Mouse (Mus musculus): ENCODE data around the gene Ogg1.
"Not testable (repeated sequence)": the region's sequence is repeated elsewhere in the genome, so short reads cannot be mapped to it uniquely, and the experiment has no call there.

The Ogg1 gene

DNA sequence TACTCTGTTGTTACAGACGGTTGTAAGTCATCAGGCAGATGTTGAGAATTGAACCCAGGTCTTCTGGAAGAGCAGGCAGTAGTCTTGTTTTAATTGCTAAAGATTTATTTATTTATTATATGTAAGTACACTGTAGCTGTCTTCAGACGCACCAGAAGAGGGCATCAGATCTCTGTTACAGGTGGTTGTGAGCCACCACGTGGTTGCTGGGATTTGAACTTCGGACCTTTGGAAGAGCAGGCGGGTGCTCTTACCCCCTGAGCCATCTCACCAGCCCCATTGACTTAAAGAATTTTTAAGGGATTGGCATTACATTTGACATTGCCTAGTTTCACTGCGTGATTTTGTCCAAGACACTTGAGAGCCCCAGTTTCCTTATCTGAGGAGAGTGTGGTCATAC is 6.0 kb downstream of the Ogg1 start:
- DNase-seq: not testable (repeated sequence)

DNA sequence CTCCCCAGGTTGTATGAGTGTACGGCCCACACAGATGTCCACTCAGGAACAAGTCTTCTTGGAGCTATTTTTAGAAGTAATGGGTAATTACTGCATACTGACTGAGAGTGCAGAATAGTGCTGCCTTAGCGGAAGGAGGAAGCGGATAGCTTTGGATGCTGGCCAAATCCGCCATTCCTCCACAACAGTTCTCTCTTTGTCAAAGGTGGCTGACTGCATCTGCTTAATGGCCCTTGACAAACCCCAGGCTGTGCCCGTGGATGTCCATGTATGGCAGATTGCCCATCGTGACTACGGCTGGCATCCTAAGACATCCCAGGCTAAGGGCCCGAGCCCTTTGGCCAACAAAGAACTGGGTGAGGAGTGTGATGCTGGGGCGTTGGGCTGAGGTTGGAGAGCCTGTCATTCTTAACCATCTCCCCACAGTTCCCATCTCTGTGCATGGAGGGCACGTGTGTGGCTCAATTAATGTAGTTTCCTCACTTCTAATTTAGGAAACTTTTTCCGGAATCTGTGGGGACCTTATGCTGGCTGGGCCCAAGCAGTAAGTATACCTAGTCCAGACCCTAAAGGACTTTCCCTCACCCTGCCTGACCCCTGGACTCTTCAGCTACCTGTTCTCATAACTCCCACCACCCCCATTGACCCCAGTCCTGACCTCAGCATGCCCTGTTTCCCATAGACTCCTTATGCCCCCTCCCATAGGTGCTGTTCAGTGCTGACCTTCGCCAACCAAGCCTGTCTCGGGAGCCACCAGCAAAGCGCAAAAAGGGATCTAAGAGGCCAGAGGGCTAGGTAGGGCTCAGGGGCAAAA is 6.6 kb downstream of the Ogg1 start:
- no peak for DNase-seq

DNA sequence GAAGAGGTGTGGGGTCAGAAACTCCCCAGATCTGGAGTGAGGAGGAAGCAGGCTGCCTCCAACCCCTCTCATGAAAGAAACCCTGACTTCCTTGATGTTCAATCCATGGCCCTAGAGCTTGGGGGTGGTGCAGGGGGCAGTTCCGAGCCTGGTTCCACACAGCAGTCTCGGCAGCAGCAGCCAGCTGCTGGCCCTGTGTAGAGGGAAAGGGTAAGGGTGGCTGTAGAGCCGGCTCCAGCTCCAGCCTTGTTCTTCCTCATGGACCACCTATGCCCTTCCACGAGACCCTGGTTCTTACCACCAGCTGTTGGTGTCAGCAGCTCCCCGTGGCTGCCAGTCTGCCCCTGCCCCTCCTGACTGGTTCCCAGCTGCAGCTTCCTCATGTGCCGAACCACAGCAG is 7.4 kb downstream of the Ogg1 start:
- no peak for DNase-seq

DNA sequence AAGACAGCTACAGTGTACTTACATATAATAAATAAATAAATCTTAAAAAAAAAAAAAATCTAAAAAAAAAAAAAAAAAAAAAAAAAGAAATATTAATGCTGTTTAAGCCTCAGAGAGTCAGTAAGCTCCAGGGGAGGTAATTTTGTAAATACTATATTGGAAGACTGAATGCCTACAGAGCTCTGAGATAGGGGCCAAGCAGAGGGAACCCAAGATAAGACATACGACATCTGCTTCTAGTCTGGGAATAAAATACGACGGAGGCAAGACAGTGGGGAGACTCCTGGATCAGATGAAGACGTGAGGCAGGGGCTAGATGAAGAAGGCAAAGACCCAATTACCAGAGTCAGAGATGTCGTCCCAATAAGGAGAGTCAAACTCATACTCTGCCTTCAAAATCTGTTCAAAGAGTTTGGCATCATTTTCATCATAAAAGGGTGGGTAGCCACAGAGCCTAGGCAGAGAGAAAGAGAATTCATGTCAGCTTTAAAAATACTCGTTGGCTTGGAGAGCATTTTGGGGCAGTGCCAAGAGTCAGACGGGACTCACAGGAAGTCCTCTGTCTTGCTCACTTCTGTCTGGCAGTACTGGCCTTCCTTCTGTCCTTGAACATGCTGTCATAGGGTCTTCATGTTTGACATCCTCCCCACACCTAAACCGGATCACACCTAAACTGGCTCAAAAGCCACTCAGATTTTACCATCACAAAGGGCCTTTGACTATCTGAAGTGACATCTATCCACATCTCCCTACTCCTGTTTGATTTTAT is 10.3 kb downstream of the Ogg1 start:
- DNase-seq: no peak

DNA sequence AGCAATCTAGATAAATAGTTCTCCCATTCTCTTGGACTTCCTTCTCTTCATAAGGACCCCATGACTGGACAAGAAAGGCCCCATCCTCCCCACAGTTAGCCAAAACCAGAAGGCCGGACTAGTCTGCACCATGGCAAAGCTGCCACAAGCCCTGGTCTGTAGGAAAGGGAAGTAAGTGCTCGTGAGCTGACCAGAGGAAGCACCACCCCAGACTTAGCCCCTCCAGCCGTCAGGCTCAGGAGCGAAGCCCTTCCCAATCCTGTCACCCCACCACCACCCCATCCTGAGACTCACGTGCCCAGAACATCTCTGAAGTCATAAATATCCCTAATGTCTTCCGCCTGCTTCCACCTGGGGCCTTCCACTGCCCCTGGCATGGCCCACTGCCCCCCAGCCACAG is 14.8 kb downstream of the Ogg1 start:
- DNase-seq: no peak

DNA sequence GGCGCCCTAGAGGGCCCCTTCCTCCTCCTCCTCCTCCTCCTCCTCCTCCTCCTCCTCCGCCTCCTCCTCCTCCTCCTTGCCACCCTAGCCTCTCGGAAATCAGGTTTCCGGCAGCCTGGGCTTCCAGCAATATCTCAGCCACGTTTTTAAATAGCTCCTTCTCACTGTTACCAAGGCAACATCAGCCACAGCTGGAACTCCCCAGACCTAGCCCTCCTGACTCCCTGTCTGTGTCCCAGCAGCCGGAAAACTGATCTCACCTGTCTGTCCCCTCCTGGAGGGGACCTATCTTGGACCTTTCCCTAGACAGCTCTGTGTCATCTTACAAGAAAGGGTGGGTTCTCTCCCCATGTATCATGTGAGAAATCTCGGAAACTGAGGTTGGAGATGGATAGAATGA is 15.5 kb downstream of the Ogg1 start:
- no peak for DNase-seq

DNA sequence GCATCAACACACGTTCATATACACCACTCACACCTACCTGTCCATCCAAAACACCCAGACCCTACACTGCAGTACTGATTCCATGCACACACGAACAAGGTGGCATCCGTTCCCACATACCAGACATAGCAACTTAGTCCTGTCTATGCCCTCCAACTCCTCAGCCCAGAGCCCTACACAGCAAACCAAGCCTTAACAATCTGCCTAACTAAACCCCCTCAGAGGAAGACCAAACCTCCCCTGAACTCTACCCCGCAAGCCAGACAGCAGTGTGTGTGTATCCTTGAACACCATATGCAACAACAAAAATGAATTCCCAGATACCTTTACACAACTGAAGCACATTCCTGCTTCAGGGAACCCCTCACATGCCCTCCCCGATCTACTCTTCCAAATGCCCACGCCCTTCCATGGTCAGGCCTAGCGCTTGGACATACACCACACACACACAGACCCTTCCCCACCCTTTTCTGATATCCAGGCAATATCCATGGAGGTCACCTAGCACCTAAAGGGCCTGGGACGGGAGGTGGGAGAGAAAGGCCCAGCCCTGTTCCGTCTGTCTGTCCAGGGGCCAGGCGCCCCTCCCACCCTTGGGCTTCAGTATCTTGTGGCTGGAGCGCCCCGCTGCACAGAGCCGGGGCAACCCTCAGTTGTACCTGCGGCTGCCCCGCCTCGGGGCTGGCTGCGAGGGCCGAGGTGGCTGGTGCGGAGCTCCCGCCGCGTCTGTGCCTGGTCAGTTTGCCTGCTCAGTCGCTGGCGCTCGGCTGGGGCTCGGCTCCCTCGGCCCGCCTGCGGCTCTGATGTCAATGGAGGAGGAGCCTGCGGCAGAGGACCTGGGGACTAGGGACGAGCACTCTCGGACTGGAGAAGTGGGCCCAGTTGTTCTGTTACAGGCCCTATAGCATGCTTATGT is 16.7 kb downstream of the Ogg1 start, which contains the start of gene Camk1:
Gene Camk1, minus strand, starts transcription at position 808 of the 916 bp plus-strand sequence.
- DNase-seq: peak in 1 of 2 experiments; percentile 28

DNA sequence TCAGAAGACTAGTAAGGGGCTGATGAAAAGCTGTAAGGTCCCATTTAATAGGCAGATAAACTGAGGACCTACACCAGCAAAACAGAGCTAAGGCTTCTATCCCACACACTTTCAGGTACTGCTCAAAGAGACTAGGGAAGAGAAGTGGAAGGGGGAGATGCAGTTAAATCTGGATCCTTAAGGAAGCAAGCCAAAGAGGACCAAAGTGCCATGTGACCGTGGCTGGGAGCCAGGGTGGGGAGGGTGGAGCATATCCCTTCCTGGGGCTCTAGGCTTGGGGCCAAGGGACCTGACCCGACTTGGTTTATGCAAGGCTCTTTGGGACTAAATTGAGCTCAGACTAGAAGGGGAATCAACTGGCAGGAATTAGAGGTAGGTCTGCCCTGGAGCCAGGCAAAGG is 17.5 kb downstream of the Ogg1 start:
- DNase-seq: no peak

DNA sequence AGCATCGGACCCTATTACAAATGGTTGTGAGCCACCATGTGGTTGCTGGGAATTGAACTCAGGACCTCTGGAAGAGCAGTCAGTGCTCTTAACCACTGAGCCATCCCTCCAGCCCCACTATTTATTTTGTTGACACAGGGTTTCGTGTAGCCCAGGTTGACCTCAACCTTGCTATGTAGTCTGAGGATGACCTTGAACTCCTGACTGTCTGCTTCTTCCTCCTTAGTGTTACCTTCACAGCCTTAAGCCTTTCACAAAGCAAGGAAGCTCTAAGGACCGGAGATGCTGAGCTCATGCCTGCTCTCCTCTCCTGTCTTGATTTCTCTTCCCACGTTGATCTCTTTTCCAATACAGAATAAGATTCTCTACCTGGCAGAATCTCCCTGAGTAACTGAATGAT is 20.1 kb downstream of the Ogg1 start:
- DNase-seq: no peak

DNA sequence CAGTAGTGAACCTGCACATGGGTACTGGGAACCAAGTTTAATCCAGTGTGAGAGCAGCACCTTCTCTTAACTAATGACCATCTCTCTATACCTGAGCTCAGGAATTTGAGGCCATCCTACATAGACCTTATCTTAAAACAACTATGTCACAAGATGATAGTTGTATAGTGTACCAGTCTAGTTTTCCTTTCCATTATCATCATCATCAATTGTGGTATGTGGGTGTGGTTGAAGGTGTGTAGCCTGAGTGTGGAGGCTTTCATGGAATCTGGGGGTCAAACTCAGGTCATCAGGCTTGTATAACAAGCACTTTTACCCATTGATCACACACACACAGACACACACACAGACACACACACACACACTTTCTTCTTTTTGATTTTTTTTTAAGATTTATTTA is 23.8 kb downstream of the Ogg1 start:
- DNase-seq: no peak

DNA sequence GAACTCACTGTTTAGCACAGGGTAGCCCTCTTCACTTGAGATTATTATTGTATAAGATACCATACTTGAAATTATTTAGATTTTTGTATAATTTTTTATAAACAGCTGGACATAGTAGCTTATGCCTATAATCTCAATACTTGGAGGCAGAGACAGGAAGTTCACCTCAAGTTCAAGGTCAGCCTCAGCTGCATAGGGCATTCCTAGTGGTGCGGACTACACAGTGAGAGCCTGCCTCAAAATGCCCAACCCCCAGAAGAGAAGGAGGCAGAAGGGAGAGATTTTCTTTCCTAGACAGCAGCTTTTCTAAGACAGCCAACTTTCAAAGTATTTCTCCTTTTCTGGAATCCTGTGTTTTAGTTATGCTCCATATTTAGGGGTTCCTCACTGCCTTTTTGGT is 24.4 kb downstream of the Ogg1 start:
- no peak for DNase-seq

DNA sequence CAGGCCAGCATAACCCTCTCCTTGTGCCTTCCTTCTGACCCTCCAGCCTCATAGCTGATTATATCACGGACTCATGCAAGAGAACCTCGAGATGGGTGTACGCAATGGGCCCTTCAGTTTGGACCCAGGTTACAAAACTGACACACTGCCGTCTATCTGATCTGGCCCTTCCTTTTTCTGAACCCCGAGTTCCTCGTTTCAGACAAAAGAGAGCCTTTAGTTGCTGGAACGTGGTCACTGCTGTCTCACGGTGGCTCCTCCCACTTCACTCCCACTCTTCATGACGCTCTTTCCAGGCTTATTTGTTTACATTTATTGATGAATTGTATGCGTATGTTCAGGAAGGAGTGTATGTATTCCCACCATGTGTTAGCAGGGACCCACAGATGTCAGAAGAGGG is 24.9 kb downstream of the Ogg1 start:
- no peak for DNase-seq

DNA sequence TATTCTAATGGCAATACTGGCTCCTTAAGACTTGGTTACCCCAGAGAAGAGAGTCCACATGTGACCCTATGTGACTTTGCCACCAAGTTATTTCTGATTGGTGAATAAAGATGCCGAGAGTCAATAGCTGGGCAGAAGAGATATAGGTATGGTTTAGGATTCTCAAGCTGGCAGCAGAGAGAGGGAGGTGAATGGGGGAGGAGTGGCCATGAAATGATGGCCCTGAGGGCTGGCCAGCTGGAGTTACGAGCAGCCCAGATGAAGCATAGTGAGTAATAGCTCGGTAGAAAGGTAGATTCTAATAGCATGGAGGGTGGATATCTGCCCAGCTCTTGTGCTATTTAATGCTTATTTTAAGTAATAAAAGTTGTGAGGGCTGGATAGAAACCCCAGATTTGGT is 26.0 kb downstream of the Ogg1 start:
- no peak for DNase-seq

DNA sequence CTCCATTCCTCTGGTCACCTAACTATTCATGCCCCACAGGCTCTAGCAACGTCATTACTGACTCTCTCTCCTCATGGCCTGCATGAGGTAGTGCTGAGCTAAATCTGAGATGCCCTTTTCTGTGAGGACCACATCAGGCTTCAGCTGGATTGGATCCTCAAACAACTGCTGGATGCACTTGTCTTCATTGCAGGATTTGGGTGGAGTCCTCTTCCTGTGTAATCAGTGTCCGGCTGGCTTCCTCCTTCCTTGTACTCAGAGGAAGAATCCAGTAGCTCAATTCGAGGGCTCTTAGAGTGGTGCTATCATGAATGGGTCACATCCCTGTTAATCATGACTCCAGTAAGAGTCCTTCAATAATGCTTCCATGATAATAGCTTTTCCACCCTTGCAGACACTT is 26.9 kb downstream of the Ogg1 start:
- DNase-seq: no peak

DNA sequence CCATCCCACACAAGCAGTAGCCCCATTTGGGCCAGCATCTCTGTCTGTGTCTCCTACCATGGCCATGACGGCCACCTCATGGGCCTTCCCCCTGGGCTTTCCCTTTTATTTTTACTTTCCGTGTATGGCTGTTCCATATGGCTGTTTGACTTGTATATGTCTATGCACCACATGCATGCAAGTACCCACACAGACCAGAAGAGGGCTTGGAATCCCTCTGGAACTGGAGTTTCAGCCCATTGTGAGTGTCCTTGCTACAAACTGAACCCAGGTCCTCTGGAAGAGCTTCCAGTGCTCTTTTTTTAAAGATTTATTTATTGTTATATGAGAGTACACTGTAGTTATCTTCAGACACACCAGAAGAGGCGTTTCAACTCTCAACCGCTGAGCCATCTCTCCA is 34.7 kb downstream of the Ogg1 start:
- no peak for DNase-seq

DNA sequence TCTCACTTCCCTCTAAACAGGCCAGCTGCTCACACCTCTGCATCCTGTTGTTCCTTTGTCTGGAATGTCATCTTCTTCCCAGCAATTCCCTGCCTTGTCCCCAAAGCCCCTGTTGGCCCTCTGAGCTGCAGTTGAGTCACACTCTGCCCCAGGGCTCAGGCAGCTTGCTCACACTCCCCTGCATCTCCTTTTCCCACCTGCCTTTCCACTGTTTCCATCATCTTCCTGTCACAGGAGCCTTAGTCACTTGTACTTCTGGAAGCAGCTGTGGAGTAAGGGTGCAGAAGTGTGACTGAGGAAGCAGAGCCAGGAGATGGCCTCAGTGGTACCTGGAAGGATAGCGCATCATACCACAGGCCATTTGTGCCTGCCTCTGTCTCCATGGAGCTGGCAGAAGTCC is 35.5 kb downstream of the Ogg1 start:
- no peak for DNase-seq

DNA sequence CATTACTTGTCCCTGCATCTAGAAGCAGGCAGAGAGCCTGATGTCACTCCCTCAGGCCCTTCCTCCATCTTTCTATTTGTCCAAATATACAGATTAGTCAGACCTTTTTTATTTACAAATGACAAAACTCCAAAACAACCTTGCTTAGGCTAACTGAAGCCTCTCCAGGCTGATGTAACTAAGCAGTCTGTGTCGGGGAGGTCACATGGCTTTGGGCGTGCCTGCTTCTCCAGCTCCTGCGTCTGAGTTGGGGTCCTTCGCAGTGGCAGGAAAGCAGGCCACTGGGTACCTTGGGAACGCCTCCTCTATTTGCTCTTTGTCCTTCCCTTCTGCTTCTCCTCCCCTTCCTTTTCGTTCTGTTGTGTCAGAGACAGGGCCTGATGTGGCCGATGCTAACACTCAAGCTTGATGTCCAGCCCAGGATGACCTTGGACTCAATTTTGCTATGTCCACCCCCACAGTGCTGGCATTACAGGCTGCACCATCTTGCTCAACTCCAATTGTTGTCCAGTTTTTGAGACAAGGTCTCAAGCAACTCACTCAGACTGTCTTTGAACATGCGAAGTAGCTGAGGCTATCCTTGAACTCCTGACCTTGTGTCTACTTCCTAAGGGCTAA is 37.9 kb downstream of the Ogg1 start:
- no peak for DNase-seq

DNA sequence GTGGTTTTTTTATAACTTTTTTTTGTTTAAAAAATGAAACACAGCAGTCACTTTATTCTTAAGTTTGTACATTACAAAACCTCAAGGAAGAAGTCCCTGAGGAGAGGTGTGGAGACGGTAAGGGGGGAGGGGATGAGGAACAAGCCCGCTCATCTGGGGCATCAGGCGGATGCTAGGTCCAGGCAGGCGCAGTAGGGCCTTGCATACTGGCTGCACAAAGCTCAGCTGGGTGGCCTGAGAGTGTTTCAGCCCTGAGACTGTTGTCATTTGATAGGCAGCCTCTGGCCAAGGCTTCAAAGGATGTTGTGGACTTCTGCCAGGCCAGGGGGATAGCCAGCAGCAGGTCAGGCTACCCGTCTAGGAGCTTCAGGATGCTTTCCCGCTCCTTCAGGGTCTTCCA is 39.9 kb downstream of the Ogg1 start:
- DNase-seq: no peak

DNA sequence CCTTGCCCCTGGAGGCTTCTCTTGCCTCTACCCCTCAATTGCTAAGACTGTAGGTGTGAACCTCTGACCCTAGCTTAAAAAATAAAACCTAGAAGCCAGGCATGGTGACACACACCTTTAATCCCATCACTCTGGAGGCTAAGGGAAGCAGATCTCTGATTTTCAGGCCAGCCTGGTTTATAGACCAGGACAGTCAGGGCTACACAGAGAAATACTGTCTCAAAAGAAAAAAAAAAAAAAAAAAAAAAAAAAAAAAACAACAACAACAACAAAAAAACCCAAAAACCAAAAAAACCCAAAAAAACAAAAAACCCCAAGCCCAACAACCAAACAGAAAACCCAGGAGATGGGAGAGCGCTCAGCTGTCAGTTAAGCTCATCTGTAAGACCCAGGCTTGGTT is 40.8 kb downstream of the Ogg1 start:
- no peak for DNase-seq

DNA sequence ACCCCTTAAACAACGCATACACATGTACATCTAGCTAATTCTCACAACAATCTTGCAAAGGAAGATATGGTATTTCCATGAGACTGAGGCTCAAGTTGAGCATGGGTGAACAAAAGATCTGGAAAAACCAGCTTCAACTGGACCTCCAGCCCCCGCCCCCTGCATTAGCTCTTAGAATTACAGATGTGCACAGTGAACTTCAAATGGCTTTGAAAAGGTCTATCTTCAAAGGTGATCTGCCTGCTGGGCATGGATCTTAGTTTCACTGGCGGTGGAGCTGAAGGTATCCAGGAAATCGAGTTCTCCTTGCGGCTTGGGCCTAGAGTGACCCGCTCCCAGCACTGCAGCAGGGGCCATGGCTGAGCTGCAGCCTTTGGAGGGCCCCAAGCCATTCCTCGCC is 41.4 kb downstream of the Ogg1 start:
- no peak for DNase-seq

DNA sequence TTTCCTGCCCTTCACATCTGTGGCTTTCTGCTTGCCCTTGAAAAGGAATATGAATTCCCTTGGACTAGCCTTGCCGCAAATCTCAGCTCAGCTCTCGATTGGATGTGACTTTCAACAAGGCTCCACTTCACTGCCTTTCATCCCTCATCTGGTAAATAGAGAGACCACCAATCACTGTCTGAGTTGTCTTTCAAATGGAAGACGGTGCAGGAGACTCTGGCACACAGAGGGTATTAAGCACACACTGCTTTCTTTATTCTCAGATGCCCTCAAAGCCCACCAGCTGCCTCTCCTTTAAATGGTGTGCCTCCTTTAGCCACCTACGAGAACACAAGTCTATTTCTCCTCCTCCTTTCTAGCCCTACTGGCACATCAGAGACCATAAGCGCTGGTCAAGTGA is 41.8 kb downstream of the Ogg1 start:
- no peak for DNase-seq

DNA sequence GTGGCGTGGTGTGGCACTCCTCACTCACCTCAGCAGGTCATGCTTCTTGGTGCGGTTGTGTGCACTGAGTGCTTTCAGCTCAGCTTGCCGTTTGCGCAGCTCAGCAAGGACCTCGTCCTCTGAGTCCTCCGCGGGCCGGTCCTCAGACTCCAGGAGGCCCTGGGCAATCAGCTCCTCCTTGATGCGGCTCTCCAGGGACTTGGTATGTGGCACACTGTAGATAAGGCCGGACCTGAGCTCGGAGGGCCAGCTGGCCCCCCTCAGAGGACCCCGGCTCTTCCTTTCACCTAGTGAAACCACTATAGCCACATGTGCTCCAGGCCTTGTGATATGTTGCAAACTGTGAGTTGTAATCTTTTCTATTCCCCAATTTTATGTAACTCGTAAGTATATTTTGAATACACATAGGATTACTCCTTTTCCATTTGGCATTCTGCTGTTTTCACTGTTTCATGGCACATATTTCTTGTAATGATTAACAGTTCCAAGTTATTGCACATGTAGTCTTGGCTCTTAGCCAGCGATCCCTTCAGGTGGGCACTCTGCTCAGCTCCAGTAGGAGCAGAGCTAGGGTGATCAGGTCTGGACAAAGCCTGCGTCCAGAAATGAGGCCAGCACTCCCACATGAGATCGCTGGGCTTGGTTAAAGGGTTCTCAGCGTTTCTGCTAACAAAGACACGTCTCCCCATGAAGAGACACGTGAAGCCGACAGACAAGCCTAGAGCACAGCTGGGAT is 43.6 kb downstream of the Ogg1 start:
- DNase-seq: no peak
